8 mouse cellular contexts compared by ENCODE assay signal in the genomic region with DNA sequence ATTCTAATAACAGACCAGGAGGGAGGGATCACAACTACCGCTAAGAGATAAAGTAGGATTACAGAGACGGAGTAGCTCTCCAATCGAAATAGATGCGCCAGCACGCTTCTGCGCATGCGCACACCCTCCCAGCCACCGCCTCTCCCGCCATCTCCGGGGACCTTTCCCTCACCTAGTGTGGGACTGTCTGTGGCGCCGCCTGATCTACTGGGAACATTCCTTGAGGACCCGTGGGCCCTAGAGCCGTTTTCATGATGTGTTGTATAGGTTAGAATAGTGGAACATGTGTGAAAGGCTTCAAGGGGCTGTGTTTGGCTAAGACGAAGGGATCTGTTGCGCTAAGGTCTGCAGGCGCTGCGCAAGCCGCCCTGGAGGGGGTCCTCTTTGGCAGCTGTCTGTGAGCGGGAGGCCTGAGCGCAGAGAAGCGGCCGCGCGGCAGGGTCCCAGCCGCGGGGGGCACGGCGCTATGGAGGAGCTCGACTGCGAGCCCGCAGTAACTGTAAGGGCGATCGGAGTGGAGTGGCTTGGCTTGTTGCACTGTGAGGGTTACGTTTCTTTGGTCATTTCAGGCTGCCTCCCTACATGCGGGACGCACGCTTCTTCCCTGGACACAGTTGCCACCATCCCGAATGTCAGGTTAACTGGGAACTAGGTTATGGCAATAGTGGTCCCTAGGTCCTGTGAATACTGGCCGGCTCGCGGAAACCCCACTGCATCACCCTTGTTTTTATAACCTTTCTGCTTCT. TPM values are rescaled to one million over a fixed set of nuclear protein-coding genes. Genes with fewer than 3 reads are reported as not detected.
A peak's percentile ranks its signal among the peaks of the same experiment; 100 is the strongest.
DNase-seq lines count a peak whose midpoint lies in the region; ATAC-seq and TF ChIP-seq lines count a peak whose summit lies in the region.

Nup85 (plus strand) TSS at position 371 of the 746 bp plus-strand sequence.

- no peaks in the 10 kb centered on the region for H3K27me3 ChIP-seq in heart, embryonic 12.5 days (replicated peaks)
- H3K27me3 ChIP-seq in kidney, postnatal 0 days (ENCODE audit: insufficient read depth, low read length), result no peaks in the 10 kb centered on the region
- H3K27me3 ChIP-seq in liver, embryonic 11.5 days (replicated peaks; ENCODE audit: control insufficient read depth, insufficient read depth, low read length), result no peaks in the 10 kb centered on the region
- H3K27me3 ChIP-seq in stomach, embryonic 14.5 days (ENCODE audit: control insufficient read depth, insufficient read depth, low read length), result no peaks in the 10 kb centered on the region

- H3K36me3 ChIP-seq in heart, embryonic 12.5 days, result peaks cover 36% of the 10 kb centered on the region
- peaks cover 21% of the 10 kb centered on the region; the same call in 1 of the 2 replicates for H3K36me3 ChIP-seq in kidney, postnatal 0 days (ENCODE audit: insufficient read depth, low read length)
- peaks cover 30% of the 10 kb centered on the region for H3K36me3 ChIP-seq in liver, embryonic 11.5 days (ENCODE audit: control insufficient read depth, insufficient read depth, low read length)
- H3K36me3 ChIP-seq in stomach, embryonic 14.5 days (ENCODE audit: control insufficient read depth, insufficient read depth, low read length), result peaks cover 30% of the 10 kb centered on the region

- H3K4me3 ChIP-seq in heart, embryonic 12.5 days, result peak within 1 kb of the TSS; percentile 90
- peak within 1 kb of the TSS; percentile 78 for H3K4me3 ChIP-seq in kidney, postnatal 0 days (replicated peaks; ENCODE audit: low read depth, low read length)
- H3K4me3 ChIP-seq in liver, embryonic 11.5 days (ENCODE audit: low read depth, low read length), result peak within 1 kb of the TSS; percentile 82
- H3K4me3 ChIP-seq in stomach, embryonic 14.5 days (ENCODE audit: low read depth, low read length), result peak within 1 kb of the TSS; percentile 97

- peak; percentile 96 for ATAC-seq in erythroid progenitor cell, adult 5-6 weeks (replicated peaks; ENCODE audit: low FRiP score, poor library complexity, severe bottlenecking)
- peak; percentile 90 for ATAC-seq in heart, embryonic 12.5 days (ENCODE audit: insufficient number of reproducible peaks, low FRiP score)
- ATAC-seq in kidney, postnatal 0 days (replicated peaks; ENCODE audit: low FRiP score, low read depth), result peak; percentile 83
- ATAC-seq in liver, embryonic 11.5 days (replicated peaks; ENCODE audit: low FRiP score), result peak; percentile 93
- ATAC-seq in stomach, embryonic 14.5 days (ENCODE audit: insufficient number of reproducible peaks, insufficient read depth, low FRiP score, low read depth), result peak; percentile 93

- peaks cover 9% of the 10 kb centered on the region for H3K4me1 ChIP-seq in heart, embryonic 12.5 days (replicated peaks)
- peaks cover 10% of the 10 kb centered on the region; the same call in 1 of the 2 replicates for H3K4me1 ChIP-seq in kidney, postnatal 0 days (replicated peaks; ENCODE audit: insufficient read depth, low read length)
- H3K4me1 ChIP-seq in liver, embryonic 11.5 days (replicated peaks; ENCODE audit: control insufficient read depth, insufficient read depth, low read length), result peaks cover 7% of the 10 kb centered on the region
- H3K4me1 ChIP-seq in stomach, embryonic 14.5 days (ENCODE audit: control insufficient read depth, insufficient read depth, low read length), result peaks cover 7% of the 10 kb centered on the region; the same call in 1 of the 2 replicates

- under 1% methylated on average over 42 of the region's 42 CpGs for WGBS in heart, embryonic 12.5 days
- 0% methylated on average over 42 of the region's 42 CpGs for WGBS in kidney, postnatal 0 days
- under 1% methylated on average over 42 of the region's 42 CpGs for WGBS in liver, embryonic 11.5 days
- WGBS in stomach, embryonic 14.5 days, result under 1% methylated on average over 42 of the region's 42 CpGs

- H3K27ac ChIP-seq in heart, embryonic 12.5 days (ENCODE audit: poor library complexity, severe bottlenecking), result peak within 1 kb of the TSS; percentile 61
- H3K27ac ChIP-seq in kidney, postnatal 0 days, result peak within 1 kb of the TSS; percentile 84
- H3K27ac ChIP-seq in liver, embryonic 11.5 days (ENCODE audit: low read depth, low read length), result peak within 1 kb of the TSS; percentile 70
- peak within 1 kb of the TSS; percentile 82; the same call in 1 of the 2 replicates for H3K27ac ChIP-seq in stomach, embryonic 14.5 days (ENCODE audit: low read length)

- peak; percentile 94 for DNase-seq in CD4-positive helper T cell, adult 2 months (ENCODE audit: low read depth, low spot score)
- DNase-seq in brain, embryonic 18.5 days (ENCODE audit: low read depth, low spot score), result peak; percentile 91
- DNase-seq in kidney, postnatal 0 days (ENCODE audit: low spot score), result peak; percentile 98
- DNase-seq in liver, embryonic 11.5 days (ENCODE audit: low spot score), result peak; percentile 100
- peak; percentile 98 for DNase-seq in naive thymus-derived CD4-positive, alpha-beta T cell, adult 2 months (ENCODE audit: low read depth)

- no peak for TF ChIP-seq CTCF in kidney, postnatal 0 days (IDR thresholded peaks at IDR 0.05; ENCODE audit: low read depth)

- H3K4me2 ChIP-seq in heart, embryonic 12.5 days, result peak within 1 kb of the TSS; percentile 82
- H3K4me2 ChIP-seq in kidney, postnatal 0 days (ENCODE audit: low read length), result peak within 1 kb of the TSS; percentile 83
- H3K4me2 ChIP-seq in liver, embryonic 11.5 days, result peak within 1 kb of the TSS; percentile 86
- H3K4me2 ChIP-seq in stomach, embryonic 14.5 days (replicated peaks; ENCODE audit: low read depth, low read length), result peak within 1 kb of the TSS; percentile 61

- H3K9ac ChIP-seq in heart, embryonic 12.5 days, result peak within 1 kb of the TSS; percentile 80
- H3K9ac ChIP-seq in kidney, postnatal 0 days (ENCODE audit: low read depth, low read length), result peak within 1 kb of the TSS; percentile 77
- H3K9ac ChIP-seq in liver, embryonic 11.5 days (ENCODE audit: low read depth, low read length), result peak within 1 kb of the TSS; percentile 85
- H3K9ac ChIP-seq in stomach, embryonic 14.5 days (replicated peaks; ENCODE audit: low read depth, low read length), result peak within 1 kb of the TSS; percentile 76

- H3K9me3 ChIP-seq in heart, embryonic 12.5 days (replicated peaks), result no peaks in the 10 kb centered on the region
- H3K9me3 ChIP-seq in kidney, postnatal 0 days (replicated peaks; ENCODE audit: low read length), result no peaks in the 10 kb centered on the region
- no peaks in the 10 kb centered on the region for H3K9me3 ChIP-seq in liver, embryonic 11.5 days (ENCODE audit: control insufficient read depth, low read length)
- H3K9me3 ChIP-seq in stomach, embryonic 14.5 days (ENCODE audit: control insufficient read depth, low read depth, low read length), result no peaks in the 10 kb centered on the region

RNA-seq across cellular contexts. Expression of gene Nup85, which starts in this region (rescaled TPM):
- total RNA-seq in erythroid progenitor cell, adult 5-6 weeks (2015; ENCODE audit: low replicate concordance), result 78.9 and 133 TPM in 2 replicates
- total RNA-seq in erythroid progenitor cell, adult 5-6 weeks (2017; ENCODE audit: low replicate concordance), result 141 and 174 TPM in 2 replicates
- polyA plus RNA-seq in heart, embryonic 12.5 days (2016; fragmentation: Nextera tagmentation; extraction: Ambion mirVana), result 117 and 132 TPM in 2 replicates
- 74.6 and 94.9 TPM in 2 replicates for polyA plus RNA-seq in kidney, postnatal 0 days (2015; fragmentation: Nextera tagmentation; extraction: Ambion mirVana)
- polyA plus RNA-seq in liver, embryonic 11.5 days (2014; fragmentation: Nextera tagmentation; extraction: Ambion mirVana), result 277 and 296 TPM in 2 replicates
- 162 and 164 TPM in 2 replicates for polyA plus RNA-seq in stomach, embryonic 14.5 days (2014; fragmentation: Nextera tagmentation; extraction: Ambion mirVana)

Comparison
In these comparisons a context has a peak if more than half of its experiments do, and no peak if none do; other contexts are left out.
1. Peak in every context shown above with its lines: DNase-seq, ATAC-seq, H3K4me3 ChIP-seq and H3K27ac ChIP-seq.